Mouse (Mus musculus): ENCODE results near the gene Prkg1.

- no peak for TF ChIP-seq POLR2A (IDR thresholded peaks at IDR 0.05; ENCODE audit: borderline replicate concordance, control insufficient read depth, low read depth, low read length)
- no peak for TF ChIP-seq CTCF (IDR thresholded peaks at IDR 0.05; ENCODE audit: control insufficient read depth, insufficient read depth, low read length)
Measured at GRCm38 (mm10) chr19:31431411-31431810, 333.4 kb downstream of the Prkg1 start.

Measured in bone marrow, adult 2 months (tissue).